Mouse (Mus musculus) retina, adult 2 months (tissue): ENCODE results near the gene Nav2.
A peak's percentile ranks its signal among the peaks of the same experiment; 100 is the strongest.

Source experiments
- DNase-seq: peaks from one replicate; pipeline ENCODE4 v3.0.0-alpha.2; 2012; ENCODE audit warnings: low read depth, low spot score

Nav2 gene

GRCm38 (mm10) chr7:49480962-49481361, 572.4 kb downstream of the Nav2 start:
- no peak for DNase-seq

GRCm38 (mm10) chr7:49484036-49484744, 575.7 kb downstream of the Nav2 start:
- DNase-seq, result no peak

GRCm38 (mm10) chr7:49485292-49485847, 576.9 kb downstream of the Nav2 start:
- DNase-seq, result no peak

DNA sequence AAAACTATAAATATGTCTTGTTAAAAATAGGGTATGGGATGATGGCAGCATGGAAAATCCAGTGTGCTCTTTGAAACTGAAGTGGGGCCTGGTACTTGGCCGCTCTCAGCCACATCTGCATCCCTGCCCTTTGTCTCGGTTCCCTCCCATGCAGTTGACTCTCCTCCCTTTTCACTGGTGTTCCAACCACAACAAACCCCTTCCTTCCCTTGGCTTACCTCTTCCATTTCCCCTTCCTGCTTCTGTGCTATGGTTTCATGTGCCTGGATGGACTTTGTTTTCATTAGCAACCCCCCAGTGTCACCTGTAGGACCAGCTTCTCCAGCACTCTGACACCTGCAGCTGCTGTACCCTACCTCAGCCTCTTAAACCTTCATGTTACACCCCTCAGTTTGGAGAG, 578.8 kb downstream of the Nav2 start:
- no peak for DNase-seq

- DNase-seq, result no peak
Observed at GRCm38 (mm10) chr7:49488493-49489087, 580.1 kb downstream of the Nav2 start.

- DNase-seq, result no peak
Observed at GRCm38 (mm10) chr7:49490814-49491213, 582.3 kb downstream of the Nav2 start.

DNA sequence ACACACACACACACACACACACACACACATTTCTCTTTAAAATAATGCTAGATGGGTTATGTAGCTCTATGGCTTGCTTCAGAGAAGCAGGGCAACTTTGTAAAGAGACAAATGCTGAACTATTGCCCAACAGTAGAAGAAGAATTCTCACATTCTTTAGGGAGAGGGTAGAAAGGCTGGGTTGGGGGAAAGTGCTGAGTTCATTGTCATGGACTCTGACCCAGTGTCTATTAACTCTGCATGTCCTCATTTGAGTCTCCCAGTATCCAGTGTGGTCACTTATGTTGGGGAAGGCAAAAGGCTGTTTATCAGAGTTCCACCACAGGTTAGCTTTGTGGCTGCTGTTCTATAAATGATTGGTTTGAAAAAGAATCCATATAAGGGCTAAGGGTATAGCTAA, 584.1 kb downstream of the Nav2 start:
- no peak for DNase-seq

GRCm38 (mm10) chr7:49493210-49493609, 584.7 kb downstream of the Nav2 start:
- no peak for DNase-seq

DNA sequence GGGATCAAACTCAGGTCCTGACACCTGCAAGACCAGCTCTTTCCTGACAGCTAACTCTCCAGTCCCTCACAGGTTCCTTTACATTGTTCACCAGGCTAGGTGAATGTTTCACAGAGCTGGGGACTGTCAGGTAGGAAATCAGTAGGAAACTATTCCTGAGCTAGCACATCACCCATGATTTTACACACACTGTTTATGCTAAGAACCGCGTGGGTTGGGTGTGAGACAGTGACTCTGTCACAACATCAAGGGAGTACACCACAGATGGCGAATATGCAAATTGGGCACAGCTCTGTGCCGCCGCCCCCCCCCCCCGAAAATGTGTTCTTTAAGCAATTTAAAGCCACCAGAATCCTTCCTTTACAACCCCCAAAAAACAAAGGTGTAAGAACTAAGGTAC, 586.1 kb downstream of the Nav2 start:
- no peak for DNase-seq

DNA sequence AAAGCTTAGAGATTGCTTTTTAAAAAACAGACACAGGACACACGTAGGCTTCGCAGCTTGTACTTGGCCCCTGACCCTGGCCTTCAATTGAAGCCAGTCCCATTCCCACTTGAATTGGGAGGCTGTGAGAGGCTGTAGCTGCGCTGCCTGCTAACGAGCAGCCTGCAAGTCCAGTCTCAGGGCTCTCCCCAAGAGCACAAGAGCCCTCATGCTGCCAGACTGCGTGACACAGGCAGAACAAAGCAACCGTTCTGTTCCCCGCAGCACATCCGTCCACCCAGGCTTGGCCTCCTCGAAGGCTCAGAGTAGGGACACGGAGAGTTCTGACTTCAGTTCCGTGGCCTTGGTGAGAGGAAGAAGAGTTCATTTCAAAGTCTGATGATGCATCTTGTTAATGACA, 587.6 kb downstream of the Nav2 start:
- no peak for DNase-seq

DNA sequence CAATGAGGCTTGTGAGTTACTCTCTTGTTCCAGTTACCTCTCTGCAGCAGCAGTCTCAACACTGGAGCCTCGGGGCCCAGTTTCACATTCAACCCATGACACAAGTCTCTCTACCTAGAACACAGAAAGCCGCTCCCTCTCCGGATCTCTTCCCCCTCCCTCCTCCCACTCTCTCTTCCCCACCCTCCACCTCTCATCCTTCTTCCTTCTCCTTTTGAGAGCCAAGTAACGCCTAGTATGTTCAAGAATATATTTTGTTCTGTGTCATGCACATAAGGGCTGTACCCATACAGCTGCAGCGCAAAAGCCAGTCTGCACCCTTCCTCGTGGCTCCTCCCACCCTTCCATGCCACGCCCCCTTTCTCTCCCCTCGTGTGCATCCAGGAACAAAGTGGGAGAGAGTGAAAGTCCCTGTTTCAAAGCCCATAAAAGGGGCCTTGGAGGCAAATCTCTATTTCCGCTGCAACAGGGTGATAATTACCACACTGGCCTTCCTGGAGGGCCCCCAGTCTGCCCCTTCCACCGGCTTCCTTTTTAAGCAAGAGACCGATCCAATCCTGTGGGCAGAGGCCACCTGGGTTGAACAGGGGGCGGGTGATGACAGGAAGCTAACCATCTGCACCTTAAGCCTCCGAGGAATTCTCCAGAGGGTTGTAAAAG, 588.4 kb downstream of the Nav2 start:
- no peak for DNase-seq

DNA sequence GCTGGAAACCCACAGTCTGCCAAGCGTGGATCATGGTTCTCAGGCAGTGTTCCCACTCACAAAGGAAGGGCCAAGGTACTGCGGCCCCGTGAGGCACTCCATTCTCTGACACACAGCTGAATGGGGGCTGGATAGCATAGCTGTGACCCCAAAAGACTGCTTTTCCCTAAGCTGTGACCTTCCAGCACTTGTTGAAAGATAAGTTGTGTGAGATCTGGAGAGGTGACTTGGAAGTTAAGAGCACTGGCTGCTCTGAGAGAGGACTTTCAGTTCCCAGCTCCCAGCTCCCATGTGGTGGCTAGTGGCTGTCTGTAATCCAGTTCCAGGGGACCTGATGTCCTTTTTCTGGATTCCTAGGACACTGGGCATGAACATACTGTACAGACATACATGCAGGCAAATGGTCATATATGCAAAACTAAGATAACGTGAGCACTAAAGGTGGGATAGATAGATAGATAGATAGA, 588.9 kb downstream of the Nav2 start:
- no peak for DNase-seq

DNA sequence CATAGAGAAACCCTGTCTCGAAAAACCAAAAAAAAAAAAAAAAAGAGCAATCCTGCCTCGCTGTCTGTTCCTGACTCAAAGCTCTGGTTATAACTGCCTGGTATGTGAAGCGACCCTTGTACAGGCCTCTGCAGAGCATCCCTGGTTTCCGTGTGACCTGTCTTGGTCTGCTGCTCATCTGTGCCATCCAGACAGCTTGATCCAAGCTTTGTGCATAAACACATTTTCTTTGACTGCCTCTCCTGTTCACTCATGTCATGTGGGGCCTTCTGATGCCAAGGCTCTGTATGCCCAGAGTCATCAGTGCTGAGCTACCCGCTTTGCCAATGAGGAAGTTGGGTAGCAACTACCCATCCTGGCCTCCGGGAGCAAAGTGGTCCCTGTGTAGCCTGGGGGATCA, 591.1 kb downstream of the Nav2 start:
- DNase-seq, result no peak

GRCm38 (mm10) chr7:49500916-49501315, 592.4 kb downstream of the Nav2 start:
- DNase-seq, result no peak

GRCm38 (mm10) chr7:49503419-49503818, 594.9 kb downstream of the Nav2 start:
- no peak for DNase-seq

DNA sequence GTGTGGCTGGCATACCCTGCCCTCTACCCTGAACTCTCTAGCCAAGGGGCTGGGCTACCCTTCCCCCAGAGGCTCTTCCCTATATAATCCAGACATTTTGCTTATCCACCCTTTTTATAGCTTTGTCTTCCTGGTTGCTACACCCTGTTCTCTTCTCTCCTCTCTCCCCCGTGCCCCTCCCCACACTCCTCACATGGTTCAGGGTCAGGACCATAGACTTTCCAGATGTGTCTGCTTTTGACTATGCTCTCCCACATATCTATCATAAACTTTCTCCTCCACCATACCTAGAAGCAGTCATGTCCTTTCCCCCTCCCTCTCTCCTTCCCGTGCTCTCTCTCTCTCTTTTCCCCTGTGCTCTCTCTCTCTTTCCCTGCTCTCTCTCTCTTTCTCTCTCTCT, 595.4 kb downstream of the Nav2 start:
- no peak for DNase-seq

- DNase-seq, result peak; percentile 15
Observed at GRCm38 (mm10) chr7:49504297-49504696, 595.8 kb downstream of the Nav2 start.

DNA sequence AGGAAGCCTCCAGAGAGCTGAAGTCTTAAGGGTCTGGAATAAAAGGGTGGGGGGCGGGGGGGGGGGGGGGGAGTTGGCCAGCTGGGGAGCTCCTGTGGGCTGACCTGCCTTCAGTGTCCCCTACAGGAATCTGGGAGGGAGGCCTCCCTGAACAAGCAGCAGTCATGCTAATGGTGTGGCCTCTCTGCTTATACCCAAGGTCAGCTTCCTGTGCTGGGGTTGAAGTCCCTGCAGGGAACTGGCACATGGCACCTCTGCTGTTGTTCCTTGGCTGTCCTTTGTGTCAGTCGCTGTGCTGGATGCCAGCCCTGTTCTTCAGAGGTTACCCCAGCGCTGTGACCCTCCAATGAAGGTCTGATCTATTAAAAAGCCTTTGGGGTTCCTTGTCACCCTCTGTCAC, 596.5 kb downstream of the Nav2 start:
- no peak for DNase-seq

- DNase-seq, result no peak
Observed at GRCm38 (mm10) chr7:49506085-49506820, 597.7 kb downstream of the Nav2 start.

- no peak for DNase-seq
Observed at GRCm38 (mm10) chr7:49507943-49508506, 599.5 kb downstream of the Nav2 start.

GRCm38 (mm10) chr7:49511820-49512453, 603.4 kb downstream of the Nav2 start:
- no peak for DNase-seq
